Mouse (Mus musculus) olfactory bulb, adult 2 months (tissue): ENCODE results near the gene Sspo.

ENCODE experiments used
- CTCF ChIP-seq: fragments of 200-500 bp; IDR thresholded peaks from 2 replicates; pipeline ENCODE4 v1.5.1; 2012; ENCODE audit warnings: low read depth, mild to moderate bottlenecking, low read length, moderate library complexity; ENCODE audit not compliant: insufficient read depth
- POLR2A ChIP-seq: fragments of 200-500 bp; IDR thresholded peaks from 2 replicates; pipeline ENCODE4 v1.6.1; 2012; ENCODE audit warnings: mild to moderate bottlenecking, low read depth, low read length, moderate library complexity; ENCODE audit not compliant: insufficient read depth

DNA sequence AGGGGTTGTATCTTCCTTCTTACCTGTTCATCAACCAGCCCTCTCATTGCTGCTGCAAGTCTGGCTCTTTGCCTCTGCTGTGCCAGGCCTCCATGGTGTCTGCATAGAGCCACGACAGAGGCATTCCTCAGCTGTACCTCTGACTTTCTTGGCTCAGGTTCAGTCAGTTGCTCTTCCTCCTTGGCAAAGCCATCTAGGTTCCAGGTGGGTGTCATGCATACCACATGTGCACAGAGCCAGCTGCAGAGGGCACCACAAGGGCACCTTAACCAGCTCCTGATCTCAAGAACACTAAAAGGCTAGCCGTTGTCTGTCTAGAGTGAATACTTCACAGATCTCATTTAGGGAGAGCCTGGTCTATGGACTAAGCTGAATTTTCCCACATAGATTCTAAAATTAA, 31.5 kb upstream of the Sspo start:
- no peak for TF ChIP-seq CTCF
- no peak for TF ChIP-seq POLR2A
